Mouse (Mus musculus) cerebellum, adult 8-10 months (tissue): ENCODE data around the gene Olfr1271.
"Not testable (repeated sequence)": the region's sequence is repeated elsewhere in the genome, so short reads cannot be mapped to it uniquely, and the experiment has no call there.

Experiments used
- DNase-seq: peaks from one replicate; pipeline ENCODE4 v3.0.0; 2022

Gene Olfr1271

DNA sequence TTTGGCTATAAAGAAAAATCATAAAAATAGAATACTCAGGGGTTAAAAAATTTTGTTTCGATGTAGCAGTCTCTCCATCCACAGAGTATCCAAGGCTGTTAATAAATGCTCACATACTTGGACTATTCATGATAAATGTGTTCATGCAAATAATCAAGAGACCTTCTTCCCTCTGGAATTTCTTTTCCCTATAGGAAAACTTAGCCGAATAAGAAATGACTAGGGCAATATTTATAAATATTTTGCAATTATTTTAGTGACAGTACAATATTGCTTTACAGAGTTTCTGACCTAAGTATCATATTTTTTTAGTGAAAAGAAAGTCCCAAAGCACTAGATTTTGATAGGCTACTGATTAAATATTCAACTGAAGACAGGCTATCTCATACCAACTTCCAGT is at the start of gene Olfr1271:
Gene Olfr1271, minus strand, starts transcription at position 101 of the 400 bp plus-strand sequence.
- DNase-seq, result no peak

DNA sequence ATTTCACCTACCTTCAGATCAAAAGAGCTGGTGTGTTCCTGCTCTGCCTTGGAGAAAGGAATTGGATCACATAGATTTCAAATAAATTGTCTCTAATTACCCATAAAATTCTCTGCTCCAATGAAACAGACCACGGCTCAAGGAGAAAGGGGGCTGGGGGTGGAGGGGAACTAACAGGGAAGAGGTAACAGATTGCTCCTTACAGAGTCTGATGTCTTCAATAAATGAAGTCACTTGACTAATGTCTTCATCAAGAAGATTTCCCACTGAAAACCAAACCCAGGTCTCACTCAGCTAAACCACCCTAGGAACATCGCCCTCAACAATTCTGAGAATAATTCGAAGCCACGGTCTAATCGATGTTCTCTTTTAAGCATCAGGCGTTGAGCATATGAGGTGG is 21.9 kb upstream of the Olfr1271 start, which contains the start of gene Olfr1272:
Gene Olfr1272, minus strand, starts transcription at position 101 of the 400 bp plus-strand sequence.
- no peak for DNase-seq

DNA sequence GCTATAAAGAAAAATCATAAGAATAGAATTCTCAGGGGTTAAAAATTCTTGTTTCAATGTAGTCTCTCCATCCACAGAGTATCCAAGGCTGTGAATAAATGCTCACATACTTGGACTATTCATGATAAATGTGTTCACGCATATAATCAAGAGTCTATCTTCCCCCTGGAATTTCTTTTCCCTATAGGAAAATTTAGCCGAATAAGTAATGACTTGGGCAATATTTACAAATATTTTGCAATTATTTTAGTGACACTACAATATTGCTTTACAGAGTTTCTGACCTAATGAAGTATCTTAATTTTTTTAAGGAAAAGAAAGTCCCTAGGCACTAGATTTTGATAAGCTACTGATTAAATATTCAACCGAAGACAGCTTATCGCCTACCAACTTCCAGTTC is 13.3 kb downstream of the Olfr1271 start, which contains the start of gene Olfr142:
Gene Olfr142, minus strand, starts transcription at position 101 of the 400 bp plus-strand sequence.
- no peak for DNase-seq

DNA sequence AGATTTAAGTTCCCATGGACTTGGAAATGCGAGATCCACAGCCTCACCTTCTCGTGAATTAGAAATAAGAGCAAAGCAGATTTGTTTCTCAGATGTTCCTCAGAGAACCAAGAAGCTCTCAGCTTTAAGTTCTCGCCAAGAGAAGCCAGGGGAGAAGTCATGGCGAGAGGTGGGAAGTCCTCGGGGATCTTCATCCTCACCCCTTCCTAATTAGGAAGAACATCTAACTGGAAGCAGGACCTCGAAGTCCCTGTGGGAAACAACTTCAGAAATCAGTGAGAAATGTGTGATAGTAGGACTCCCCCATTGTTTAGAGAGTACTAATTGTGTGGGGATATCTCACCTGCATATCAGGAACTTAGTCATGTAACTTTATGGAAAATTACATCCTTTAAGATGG is 46.4 kb downstream of the Olfr1271 start, which contains the start of gene Olfr1506:
Gene Olfr1506, minus strand, starts transcription at position 101 of the 400 bp plus-strand sequence.
- not testable (repeated sequence) for DNase-seq
